Mouse (Mus musculus): ENCODE measurements around the gene Baiap2. TPM values are rescaled to one million over a fixed set of nuclear protein-coding genes. Genes with fewer than 3 reads are reported as not detected.

The Baiap2 gene
- polyA plus RNA-seq, 1 experiment from 2014 or later = 8.0 TPM

GRCm38 (mm10) chr11:120013174-120013711 is 70.7 kb downstream of the Baiap2 start:
- Histone ChIP-seq H3K4me1 (replicated peaks) (peaks cover 11% of the 10 kb centered on the region), H3K9me3 (replicated peaks) (no peaks in the 10 kb centered on the region), H3K27me3 (peaks cover 15% of the 10 kb centered on the region), H3K36me3 (replicated peaks) (no peaks in the 10 kb centered on the region), H3K4me2 (peak overlapping the region; percentile 57), H3K4me3 (replicated peaks) (peak overlapping the region; percentile 28; the same call in 1 of the 2 replicates), H3K9ac (no peak overlapping the region), H3K27ac (replicated peaks) (no peak overlapping the region)
- peak; percentile 35; the same call in 1 of the 2 replicates for ATAC-seq (ENCODE audit: insufficient read depth)
- 13% methylated on average over 21 of the region's 21 CpGs for WGBS (ENCODE audit: insufficient replicate concordance)

GRCm38 (mm10) chr11:120014758-120015157 is 72.2 kb downstream of the Baiap2 start:
- Histone ChIP-seq H3K4me2 (no peak overlapping the region), H3K4me3 (replicated peaks) (no peak overlapping the region), H3K27me3 (peaks cover 15% of the 10 kb centered on the region), H3K9me3 (replicated peaks) (no peaks in the 10 kb centered on the region), H3K4me1 (replicated peaks) (peaks cover 11% of the 10 kb centered on the region), H3K36me3 (replicated peaks) (no peaks in the 10 kb centered on the region), H3K9ac (no peak overlapping the region), H3K27ac (replicated peaks) (no peak overlapping the region)
- no peak for ATAC-seq (ENCODE audit: insufficient read depth)
- 71% methylated on average over 4 of the region's 4 CpGs for WGBS (ENCODE audit: insufficient replicate concordance)

DNA sequence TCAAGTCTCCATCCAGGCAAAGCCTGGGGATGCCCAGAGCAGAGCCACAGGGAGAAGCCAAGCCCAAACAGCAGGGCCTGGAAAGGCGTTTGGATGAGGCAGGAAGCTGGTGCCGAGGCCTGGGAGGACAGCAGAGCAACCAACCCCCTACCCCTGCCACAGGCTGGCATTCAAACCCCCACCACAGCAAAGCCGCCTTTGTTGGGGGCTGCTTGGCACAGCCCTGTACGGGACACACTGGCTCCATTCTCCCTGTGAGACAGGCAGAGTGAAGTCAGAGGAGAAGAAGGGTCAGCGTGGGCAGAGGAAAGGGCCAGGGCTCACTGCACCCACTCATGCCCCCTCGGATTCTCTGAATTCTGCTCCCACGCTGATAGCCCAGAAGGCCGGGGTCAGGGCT is 74.4 kb downstream of the Baiap2 start:
- no peak overlapping the region for H3K27ac ChIP-seq (replicated peaks)
- H3K36me3 ChIP-seq (replicated peaks) = no peaks in the 10 kb centered on the region
- H3K4me3 ChIP-seq (replicated peaks) = no peak overlapping the region
- no peak overlapping the region for H3K9ac ChIP-seq
- peaks cover 8% of the 10 kb centered on the region for H3K27me3 ChIP-seq
- peaks cover 11% of the 10 kb centered on the region for H3K4me1 ChIP-seq (replicated peaks)
- 61% methylated on average over 8 of the region's 8 CpGs for WGBS (ENCODE audit: insufficient replicate concordance)
- H3K4me2 ChIP-seq = no peak overlapping the region
- ATAC-seq (ENCODE audit: insufficient read depth) = no peak
- no peaks in the 10 kb centered on the region for H3K9me3 ChIP-seq (replicated peaks)

DNA sequence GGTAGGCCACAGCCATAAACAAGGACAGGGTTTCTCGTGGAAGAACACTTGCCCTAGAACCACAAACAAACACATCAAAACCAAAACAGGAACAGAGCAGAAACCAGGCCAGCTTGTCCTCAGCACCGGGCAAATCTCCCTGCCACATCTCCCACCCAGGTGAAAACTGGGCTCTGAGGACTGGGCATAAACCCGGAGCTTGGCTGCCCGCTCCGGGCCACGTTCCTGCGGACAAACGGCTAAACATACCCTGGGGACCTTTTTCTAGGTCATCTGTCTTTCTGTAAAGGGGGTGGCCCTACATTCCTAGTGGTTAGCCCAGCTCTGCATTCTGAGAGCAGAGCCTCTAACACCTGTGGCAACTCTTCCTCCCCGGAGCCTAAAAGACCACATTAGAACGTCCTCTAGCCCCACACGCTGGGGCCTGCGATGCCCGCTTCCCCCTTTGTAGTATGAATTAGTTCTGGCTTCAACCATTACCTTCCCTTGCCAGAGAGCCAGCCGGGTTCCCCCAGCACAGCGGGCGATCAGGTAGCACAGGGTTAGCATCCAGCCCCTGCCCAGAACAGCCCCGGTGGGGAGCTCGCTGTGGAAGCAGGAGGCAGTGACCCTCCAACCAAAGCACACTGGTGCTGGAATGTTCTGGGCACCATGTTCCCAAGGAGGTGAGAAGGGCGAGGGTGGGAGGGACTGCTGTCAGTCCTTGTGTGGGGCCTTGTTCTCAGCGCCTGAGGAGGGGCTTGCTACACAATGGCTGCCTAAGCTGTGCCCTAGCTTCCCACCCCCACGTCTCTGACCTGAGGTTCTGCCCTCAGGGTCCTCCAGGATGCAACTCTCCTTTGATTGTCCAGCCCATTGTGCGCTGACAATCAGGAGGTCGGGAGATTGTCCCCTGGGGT is 77.2 kb downstream of the Baiap2 start:
- Histone ChIP-seq H3K27ac (replicated peaks) (no peak overlapping the region), H3K36me3 (replicated peaks) (no peaks in the 10 kb centered on the region), H3K4me2 (no peak overlapping the region), H3K4me3 (replicated peaks) (no peak overlapping the region), H3K27me3 (no peaks in the 10 kb centered on the region), H3K4me1 (replicated peaks) (0 out of 2 replicates have a peak, but pooled peaks cover 6% of the 10 kb centered on the region), H3K9ac (no peak overlapping the region), H3K9me3 (replicated peaks) (no peaks in the 10 kb centered on the region)
- 57% methylated on average over 23 of the region's 23 CpGs for WGBS (ENCODE audit: insufficient replicate concordance)
- no peak for ATAC-seq (ENCODE audit: insufficient read depth)

DNA sequence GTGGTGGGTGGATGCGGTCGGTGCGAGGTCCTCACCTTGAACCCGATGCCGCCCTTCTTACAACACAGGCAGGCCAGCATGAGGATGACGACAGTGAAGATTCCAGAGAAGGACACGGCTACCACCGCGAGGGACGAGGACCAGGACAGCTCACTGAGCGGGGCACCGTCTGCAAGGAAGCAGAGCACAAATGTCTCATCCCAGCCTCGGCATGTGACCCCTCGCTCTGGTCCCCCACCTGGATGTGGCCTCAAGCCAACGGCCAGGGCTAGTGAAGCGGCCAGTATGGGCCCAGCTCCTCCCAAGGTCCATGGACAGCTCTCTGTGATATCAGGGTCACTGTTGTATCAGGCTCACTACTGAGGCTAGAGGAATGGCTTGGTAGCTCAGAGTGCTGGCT is 78.8 kb downstream of the Baiap2 start:
- Histone ChIP-seq H3K9ac (no peak overlapping the region), H3K36me3 (replicated peaks) (no peaks in the 10 kb centered on the region), H3K4me2 (no peak overlapping the region), H3K27me3 (no peaks in the 10 kb centered on the region), H3K27ac (replicated peaks) (no peak overlapping the region), H3K9me3 (replicated peaks) (no peaks in the 10 kb centered on the region), H3K4me1 (replicated peaks) (no peaks in the 10 kb centered on the region), H3K4me3 (replicated peaks) (no peak overlapping the region)
- no peak for ATAC-seq (ENCODE audit: insufficient read depth)
- 82% methylated on average over 16 of the region's 16 CpGs for WGBS (ENCODE audit: insufficient replicate concordance)

- no peak for ATAC-seq (ENCODE audit: insufficient read depth)
- Histone ChIP-seq H3K4me2 (no peak overlapping the region), H3K4me1 (replicated peaks) (no peaks in the 10 kb centered on the region), H3K27me3 (no peaks in the 10 kb centered on the region), H3K4me3 (replicated peaks) (no peak overlapping the region), H3K27ac (replicated peaks) (no peak overlapping the region), H3K9ac (no peak overlapping the region), H3K36me3 (replicated peaks) (no peaks in the 10 kb centered on the region), H3K9me3 (replicated peaks) (no peaks in the 10 kb centered on the region)
- WGBS (ENCODE audit: insufficient replicate concordance) = 60% methylated on average over 8 of the region's 8 CpGs
These were observed 79.7 kb downstream of the Baiap2 start for GRCm38 (mm10) chr11:120022216-120022615.

- H3K9me3 ChIP-seq (replicated peaks) = no peaks in the 10 kb centered on the region
- H3K27me3 ChIP-seq = no peaks in the 10 kb centered on the region
- no peaks in the 10 kb centered on the region for H3K4me1 ChIP-seq (replicated peaks)
- no peak for ATAC-seq (ENCODE audit: insufficient read depth)
- no peak overlapping the region for H3K27ac ChIP-seq (replicated peaks)
- H3K4me3 ChIP-seq (replicated peaks) = no peak overlapping the region
- WGBS (ENCODE audit: insufficient replicate concordance) = 63% methylated on average over 12 of the region's 12 CpGs
- H3K9ac ChIP-seq = no peak overlapping the region
- no peak overlapping the region for H3K4me2 ChIP-seq
- H3K36me3 ChIP-seq (replicated peaks) = no peaks in the 10 kb centered on the region
These were observed 80.3 kb downstream of the Baiap2 start for GRCm38 (mm10) chr11:120022841-120023240.

DNA sequence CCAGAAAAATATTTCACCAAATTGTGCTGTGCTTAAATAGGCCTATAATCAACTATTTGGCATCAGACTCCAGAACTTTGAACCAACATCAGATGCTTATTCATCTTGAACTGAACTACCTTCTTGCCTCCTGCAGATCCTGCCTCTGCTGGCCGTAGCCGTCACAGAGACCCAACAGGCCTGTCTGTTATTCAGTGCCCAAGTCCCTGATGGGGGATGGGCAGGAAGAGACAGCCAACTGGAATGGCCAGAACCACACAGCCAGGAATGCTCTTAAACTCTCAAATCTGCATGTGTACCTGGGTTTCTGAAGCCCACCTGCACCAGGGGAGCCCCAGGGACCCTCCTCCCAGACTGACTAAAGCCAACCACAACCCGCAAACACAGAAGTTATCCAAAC is 84.4 kb downstream of the Baiap2 start:
- H3K9ac ChIP-seq = no peak overlapping the region
- peaks cover 7% of the 10 kb centered on the region; the same call in 1 of the 2 replicates for H3K4me1 ChIP-seq (replicated peaks)
- no peak overlapping the region for H3K4me3 ChIP-seq (replicated peaks)
- ATAC-seq (ENCODE audit: insufficient read depth) = no peak
- no peak overlapping the region for H3K4me2 ChIP-seq
- H3K27ac ChIP-seq (replicated peaks) = no peak overlapping the region
- no peaks in the 10 kb centered on the region for H3K27me3 ChIP-seq
- no peaks in the 10 kb centered on the region for H3K36me3 ChIP-seq (replicated peaks)
- WGBS (ENCODE audit: insufficient replicate concordance) = 83% methylated on average over 3 of the region's 3 CpGs
- H3K9me3 ChIP-seq (replicated peaks) = no peaks in the 10 kb centered on the region

DNA sequence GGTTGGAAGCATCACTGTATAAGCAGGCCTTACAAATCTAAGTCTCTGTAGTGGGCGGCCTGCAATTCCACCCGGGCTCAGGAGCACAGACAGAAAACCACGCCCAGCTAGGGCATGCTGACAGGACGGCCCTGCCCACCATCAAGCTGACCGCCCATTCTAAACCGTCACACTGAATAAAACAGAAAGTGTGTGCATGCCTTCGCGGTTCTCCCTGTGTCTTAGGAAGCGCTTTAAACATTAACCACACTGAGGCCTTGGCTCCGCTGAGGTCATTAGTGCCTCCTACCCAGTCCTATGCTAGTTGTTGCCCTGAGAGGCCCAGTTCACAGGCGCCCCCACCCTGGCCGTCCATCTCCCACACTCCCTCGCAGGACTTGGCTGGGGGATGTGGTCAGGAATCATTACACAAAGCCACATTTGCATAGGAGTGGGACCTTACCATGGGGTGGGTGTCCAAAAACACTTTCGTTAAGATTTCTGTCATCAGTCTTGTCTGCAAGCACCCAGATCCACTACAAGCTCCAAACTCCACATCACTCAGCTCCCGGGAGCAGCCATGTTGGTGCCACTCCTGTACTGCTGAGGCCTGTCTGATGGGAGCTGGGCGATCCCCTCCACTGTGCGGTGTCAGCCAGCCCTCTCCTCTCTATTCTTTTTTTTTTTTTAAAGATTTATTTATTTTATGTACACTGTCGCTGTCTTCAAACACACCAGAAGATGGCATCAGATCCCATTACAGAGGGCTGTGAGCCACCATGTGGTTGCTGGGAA is 85.9 kb downstream of the Baiap2 start:
- Histone ChIP-seq H3K9ac (no peak overlapping the region), H3K36me3 (replicated peaks) (no peaks in the 10 kb centered on the region), H3K27ac (replicated peaks) (peak overlapping the region; percentile 29; the same call in 1 of the 2 replicates), H3K4me2 (no peak overlapping the region), H3K4me3 (replicated peaks) (no peak overlapping the region), H3K9me3 (replicated peaks) (no peaks in the 10 kb centered on the region), H3K27me3 (no peaks in the 10 kb centered on the region), H3K4me1 (replicated peaks) (peaks cover 7% of the 10 kb centered on the region; the same call in 1 of the 2 replicates)
- ATAC-seq (ENCODE audit: insufficient read depth) = peak; percentile 54
- 57% methylated on average over 18 of the region's 18 CpGs for WGBS (ENCODE audit: insufficient replicate concordance)

- 56% methylated on average over 9 of the region's 9 CpGs for WGBS (ENCODE audit: insufficient replicate concordance)
These were observed 87.0 kb downstream of the Baiap2 start for GRCm38 (mm10) chr11:120029431-120030144.

More at GRCm38 (mm10) chr11:120029431-120030144, 87.0 kb downstream of the Baiap2 start:
- Histone ChIP-seq H3K9me3 (replicated peaks) (no peaks in the 10 kb centered on the region), H3K4me1 (replicated peaks) (peaks cover 7% of the 10 kb centered on the region; the same call in 1 of the 2 replicates), H3K27me3 (no peaks in the 10 kb centered on the region), H3K36me3 (replicated peaks) (no peaks in the 10 kb centered on the region), H3K9ac (no peak overlapping the region), H3K4me2 (no peak overlapping the region), H3K27ac (replicated peaks) (no peak overlapping the region), H3K4me3 (replicated peaks) (no peak overlapping the region)
- peak; percentile 22; the same call in 1 of the 2 replicates for ATAC-seq (ENCODE audit: insufficient read depth)

Data from liver, embryonic 15.5 days (tissue).